Mouse (Mus musculus) limb, embryonic 12.5 days (tissue): ENCODE measurements around the gene Twistnb. TPM values are rescaled to one million over a fixed set of nuclear protein-coding genes. Genes with fewer than 3 reads are reported as not detected.

Source experiments
- ATAC-seq: fragments of 200-750 bp; cut with Nextera tagmentation; 2 replicates; pipeline ENCODE4 v1.8.0; 2017; ENCODE audit warnings: low read depth, moderate TSS enrichment; ENCODE audit not compliant: insufficient number of reproducible peaks, insufficient read depth, low FRiP score, low TSS enrichment
- H3K27ac ChIP-seq: fragments of 300-500 bp; sonication (generic); 2 replicates; pipeline ENCODE4 v1.5.1; 2016; ENCODE audit warnings: mild to moderate bottlenecking, moderate library complexity
- H3K27me3 ChIP-seq: fragments of 300-500 bp; sonication (generic); 2 replicates; pipeline ENCODE4 v1.6.1; 2016; ENCODE audit warnings: mild to moderate bottlenecking, moderate library complexity
- H3K36me3 ChIP-seq: fragments of 300-500 bp; sonication (generic); 2 replicates; pipeline ENCODE4 v1.6.1; 2016; ENCODE audit warnings: mild to moderate bottlenecking, moderate library complexity
- H3K4me1 ChIP-seq: fragments of 300-500 bp; sonication (generic); replicated peaks from 2 replicates; pipeline ENCODE4 v1.6.1; 2016
- H3K4me2 ChIP-seq: fragments of 300-500 bp; sonication (generic); 2 replicates; pipeline ENCODE4 v1.6.1; 2016; ENCODE audit warnings: mild to moderate bottlenecking, moderate library complexity
- H3K4me3 ChIP-seq: fragments of 300-500 bp; sonication (generic); replicated peaks from 2 replicates; pipeline ENCODE4 v1.5.1; 2016; ENCODE audit warnings: mild to moderate bottlenecking
- H3K9ac ChIP-seq: fragments of 300-500 bp; sonication (generic); replicated peaks from 2 replicates; pipeline ENCODE4 v1.6.1; 2016; ENCODE audit warnings: mild to moderate bottlenecking, moderate library complexity
- H3K9me3 ChIP-seq: fragments of 300-500 bp; sonication (generic); 2 replicates; pipeline ENCODE4 v1.6.1; 2016; ENCODE audit warnings: mild to moderate bottlenecking, moderate library complexity
- WGBS: fragments of 180-500 bp; shearing (Covaris S2); methylation state at CpG from one replicate; pipeline ENCODE4 v1.1.7; 2016; 5-methylcytosine and 5-hydroxymethylcytosine counted together
- polyA plus RNA-seq: library from polyadenylated mRNA; unstranded; fragments of >200 nt; fragmentation: Nextera tagmentation; extraction: Ambion mirVana; gene quantifications from 2 replicates; pipeline ENCODE4 v1.2.1, GENCODE M21; 2016

The Twistnb gene
- polyA plus RNA-seq, 1 experiment from 2014 or later = 65.2 TPM

- Histone ChIP-seq H3K4me3 (no peak overlapping the region), H3K9ac (no peak overlapping the region), H3K4me2 (no peak overlapping the region), H3K36me3 (no peaks in the 10 kb centered on the region), H3K9me3 (no peaks in the 10 kb centered on the region), H3K4me1 (peaks cover 9% of the 10 kb centered on the region), H3K27ac (no peak overlapping the region), H3K27me3 (peaks cover 7% of the 10 kb centered on the region; the same call in 1 of the 2 replicates)
- 78% methylated on average over 2 of the region's 2 CpGs for WGBS
- no peak for ATAC-seq
Measured at GRCm38 (mm10) chr12:33427726-33428125, 1.7 kb upstream of the Twistnb start.

- H3K4me1 ChIP-seq = peaks cover 9% of the 10 kb centered on the region
- no peak overlapping the region for H3K4me2 ChIP-seq
- no peak for ATAC-seq
- H3K9ac ChIP-seq = no peak overlapping the region
- H3K27ac ChIP-seq = no peak overlapping the region
- H3K36me3 ChIP-seq = peaks cover 26% of the 10 kb centered on the region
- no peaks in the 10 kb centered on the region for H3K27me3 ChIP-seq
- no peaks in the 10 kb centered on the region for H3K9me3 ChIP-seq
- H3K4me3 ChIP-seq = no peak overlapping the region
- 90% methylated on average over 9 of the region's 9 CpGs for WGBS
Measured at GRCm38 (mm10) chr12:33433812-33434211, 4.4 kb downstream of the Twistnb start.

GRCm38 (mm10) chr12:33434758-33435157, 5.3 kb downstream of the Twistnb start:
- Histone ChIP-seq H3K9me3 (no peaks in the 10 kb centered on the region), H3K27me3 (no peaks in the 10 kb centered on the region), H3K36me3 (peaks cover 33% of the 10 kb centered on the region), H3K27ac (no peak overlapping the region), H3K4me1 (peaks cover 9% of the 10 kb centered on the region), H3K4me3 (no peak overlapping the region), H3K4me2 (no peak overlapping the region), H3K9ac (no peak overlapping the region)
- no peak for ATAC-seq
- 96% methylated on average over 4 of the region's 4 CpGs for WGBS

- no peak for ATAC-seq
- Histone ChIP-seq H3K9me3 (no peaks in the 10 kb centered on the region), H3K27ac (no peak overlapping the region), H3K4me2 (no peak overlapping the region), H3K4me1 (no peaks in the 10 kb centered on the region), H3K27me3 (no peaks in the 10 kb centered on the region), H3K4me3 (no peak overlapping the region), H3K36me3 (no peaks in the 10 kb centered on the region), H3K9ac (no peak overlapping the region)
- 84% methylated on average over 7 of the region's 7 CpGs for WGBS
Measured at GRCm38 (mm10) chr12:33455418-33455817, 26.0 kb downstream of the Twistnb start.

GRCm38 (mm10) chr12:33456242-33456641, 26.8 kb downstream of the Twistnb start:
- no peak overlapping the region for H3K27ac ChIP-seq
- no peak overlapping the region for H3K4me3 ChIP-seq
- 55% methylated on average over 5 of the region's 5 CpGs for WGBS
- no peak overlapping the region for H3K9ac ChIP-seq
- no peaks in the 10 kb centered on the region for H3K36me3 ChIP-seq
- H3K27me3 ChIP-seq = no peaks in the 10 kb centered on the region
- ATAC-seq = no peak
- no peak overlapping the region for H3K4me2 ChIP-seq
- no peaks in the 10 kb centered on the region for H3K9me3 ChIP-seq
- no peaks in the 10 kb centered on the region for H3K4me1 ChIP-seq

- Histone ChIP-seq H3K27me3 (no peaks in the 10 kb centered on the region), H3K9ac (no peak overlapping the region), H3K4me1 (no peaks in the 10 kb centered on the region), H3K4me3 (no peak overlapping the region), H3K27ac (no peak overlapping the region), H3K4me2 (no peak overlapping the region), H3K9me3 (no peaks in the 10 kb centered on the region; the same call in 1 of the 2 replicates), H3K36me3 (no peaks in the 10 kb centered on the region)
- ATAC-seq = no peak
- 21% methylated on average over 5 of the region's 5 CpGs for WGBS
Measured at GRCm38 (mm10) chr12:33480975-33481374, 51.5 kb downstream of the Twistnb start.

- H3K36me3 ChIP-seq = no peaks in the 10 kb centered on the region
- H3K4me1 ChIP-seq = no peaks in the 10 kb centered on the region
- H3K4me3 ChIP-seq = no peak overlapping the region
- WGBS = 79% methylated on average over 2 of the region's 2 CpGs
- H3K9me3 ChIP-seq = no peaks in the 10 kb centered on the region; the same call in 1 of the 2 replicates
- H3K27me3 ChIP-seq = no peaks in the 10 kb centered on the region
- no peak for ATAC-seq
- no peak overlapping the region for H3K4me2 ChIP-seq
- H3K9ac ChIP-seq = no peak overlapping the region
- no peak overlapping the region for H3K27ac ChIP-seq
Measured at GRCm38 (mm10) chr12:33482931-33483330, 53.5 kb downstream of the Twistnb start.

Other genes starting within 250 kb of the Twistnb start
- gene Efcab10, start 34.8 kb upstream of the Twistnb start, polyA plus RNA-seq = 0.45 and 0.55 TPM in 2 replicates